Mouse (Mus musculus) small intestine, adult 2 months (tissue): ENCODE measurements around the gene Pitpnc1.

Experiments
- CTCF ChIP-seq: fragments of 200-500 bp; IDR thresholded peaks from 2 replicates; pipeline ENCODE4 v1.5.1; 2012; ENCODE audit warnings: low read depth, mild to moderate bottlenecking, control low read depth, inconsistent platforms, low read length, moderate library complexity, mixed read lengths; ENCODE audit not compliant: insufficient replicate concordance, insufficient read length; ENCODE audit errors: extremely low read depth
- POLR2A ChIP-seq: fragments of 200-500 bp; IDR thresholded peaks from 2 replicates; pipeline ENCODE4 v1.6.1; 2012; ENCODE audit warnings: low read depth, mild to moderate bottlenecking, control low read depth, inconsistent platforms, low read length, moderate library complexity

GRCm38 (mm10) chr11:107509631-107510338, 39.3 kb upstream of the Pitpnc1 start:
- TF ChIP-seq POLR2A (no peak), CTCF (peak; percentile 20; the same call in 1 of the 2 replicates)
